Mouse (Mus musculus): ENCODE measurements around the gene Gdpd3.

- TF ChIP-seq CTCF (IDR thresholded peaks at IDR 0.05; ENCODE audit: borderline replicate concordance, extremely low read depth, insufficient read depth, insufficient read length) (peak; percentile 95), POLR2A (IDR thresholded peaks at IDR 0.05; ENCODE audit: borderline replicate concordance, extremely low read depth, insufficient read depth, insufficient read length, poor library complexity, severe bottlenecking) (no peak)
Observed at GRCm38 (mm10) chr7:126779983-126780970, 14.1 kb downstream of the Gdpd3 start.
